Mouse (Mus musculus): ENCODE results near the gene Cabp2.

- TF ChIP-seq CTCF (IDR thresholded peaks at IDR 0.05; ENCODE audit: low read depth, low read length) (no peak), POLR2A (IDR thresholded peaks at IDR 0.05; ENCODE audit: borderline replicate concordance, low read depth, low read length) (no peak)
These were observed 33.8 kb downstream of the Cabp2 start for GRCm38 (mm10) chr19:4115144-4115543.
